Mouse (Mus musculus): Measurements from ENCODE around the gene Slc2a3. TPM values are rescaled to one million over a fixed set of nuclear protein-coding genes. Genes with fewer than 3 reads are reported as not detected.
A peak's percentile ranks its signal among the peaks of the same experiment; 100 is the strongest.
"Not testable (repeated sequence)": the region's sequence is repeated elsewhere in the genome, so short reads cannot be mapped to it uniquely, and the experiment has no call there.

Gene Slc2a3
- total RNA-seq, 2 experiments from 2014 or later, result 5.8 to 9.6 TPM

DNA sequence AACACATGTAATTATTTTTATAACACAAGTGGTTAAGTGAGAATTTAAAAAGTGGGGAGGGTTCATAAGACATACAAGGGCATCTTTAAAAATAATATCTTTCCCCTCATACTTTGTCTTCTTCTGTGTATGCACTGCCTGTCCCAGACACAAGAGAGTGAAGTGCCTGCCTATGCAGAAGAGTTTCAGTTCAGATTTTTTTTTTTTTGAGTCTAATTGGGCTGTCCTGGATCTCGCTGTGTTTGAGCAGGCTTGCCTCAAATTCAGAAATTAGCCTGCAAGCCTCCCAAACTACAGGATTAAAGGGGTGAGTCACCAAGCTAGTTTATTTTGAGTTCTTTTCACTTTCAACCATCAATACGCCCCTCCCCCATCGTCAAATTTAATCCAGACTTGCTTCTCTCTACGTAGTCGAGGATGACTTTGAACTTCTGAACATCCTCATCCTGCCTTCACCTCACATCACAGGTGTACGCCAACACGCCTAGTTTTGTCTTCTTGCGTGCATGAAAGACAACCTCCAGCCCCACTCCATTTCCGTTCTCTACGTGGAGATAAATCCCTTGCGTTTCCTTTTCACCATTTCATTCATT, 8.7 kb upstream of the Slc2a3 start:
- peak in 1 of 2 experiments; percentile 39 for DNase-seq

DNA sequence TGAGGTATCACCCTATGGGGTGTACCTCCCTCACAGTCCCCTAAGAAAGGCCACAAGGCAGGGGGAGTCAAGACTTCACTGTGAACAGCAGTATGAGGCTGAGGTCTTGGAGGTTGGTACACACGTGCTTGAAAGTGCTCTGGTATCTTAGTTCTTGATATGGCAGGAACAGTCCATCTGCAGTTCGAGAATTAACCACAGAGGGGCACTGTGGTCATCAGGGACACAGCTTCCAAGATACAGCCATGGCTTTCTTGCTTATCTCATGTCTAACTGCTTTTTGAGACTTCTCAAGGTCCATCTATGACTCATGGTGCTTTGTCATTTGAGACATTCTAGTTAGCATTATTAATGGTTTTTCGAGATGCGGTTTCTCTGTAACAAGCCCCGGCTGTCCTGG, 3.0 kb upstream of the Slc2a3 start:
- DNase-seq, result peak; percentile 84 to 88

DNA sequence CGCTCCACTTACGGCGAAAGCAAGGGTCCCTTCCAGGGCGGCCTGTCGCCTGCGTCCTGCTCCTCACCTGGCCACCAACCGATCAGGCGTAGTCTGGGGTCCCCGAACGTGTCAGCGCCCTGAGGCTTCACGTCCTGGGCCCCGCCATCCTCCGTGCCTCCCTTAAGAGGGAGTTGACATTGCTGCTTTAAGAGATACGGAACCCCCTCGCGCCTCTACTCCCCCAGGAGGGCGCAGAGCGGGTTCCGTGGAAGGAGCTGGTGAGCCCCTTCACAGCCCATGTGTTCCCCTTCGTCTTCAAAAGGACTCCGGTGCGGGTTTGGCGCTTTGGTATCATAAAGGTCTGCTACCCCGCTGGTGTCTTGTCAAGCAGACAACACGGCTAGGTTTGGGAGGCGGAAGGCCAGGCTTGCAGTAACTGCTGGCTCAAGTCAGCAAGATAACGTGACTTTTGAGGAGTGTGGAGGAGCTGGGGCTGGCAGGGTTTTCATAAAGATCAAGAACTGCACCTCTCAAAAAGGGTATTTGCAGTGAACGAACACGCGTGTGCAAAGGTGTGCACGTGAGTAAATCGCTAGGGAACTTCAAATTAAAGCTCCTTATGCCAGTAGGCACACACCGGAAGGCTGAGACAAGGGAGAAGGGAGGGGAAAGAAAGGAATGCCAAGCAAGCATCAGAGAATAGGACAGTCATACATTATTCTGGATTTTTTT, 518 bp upstream of the Slc2a3 start:
- DNase-seq, result peak; percentile 31 to 41

DNA sequence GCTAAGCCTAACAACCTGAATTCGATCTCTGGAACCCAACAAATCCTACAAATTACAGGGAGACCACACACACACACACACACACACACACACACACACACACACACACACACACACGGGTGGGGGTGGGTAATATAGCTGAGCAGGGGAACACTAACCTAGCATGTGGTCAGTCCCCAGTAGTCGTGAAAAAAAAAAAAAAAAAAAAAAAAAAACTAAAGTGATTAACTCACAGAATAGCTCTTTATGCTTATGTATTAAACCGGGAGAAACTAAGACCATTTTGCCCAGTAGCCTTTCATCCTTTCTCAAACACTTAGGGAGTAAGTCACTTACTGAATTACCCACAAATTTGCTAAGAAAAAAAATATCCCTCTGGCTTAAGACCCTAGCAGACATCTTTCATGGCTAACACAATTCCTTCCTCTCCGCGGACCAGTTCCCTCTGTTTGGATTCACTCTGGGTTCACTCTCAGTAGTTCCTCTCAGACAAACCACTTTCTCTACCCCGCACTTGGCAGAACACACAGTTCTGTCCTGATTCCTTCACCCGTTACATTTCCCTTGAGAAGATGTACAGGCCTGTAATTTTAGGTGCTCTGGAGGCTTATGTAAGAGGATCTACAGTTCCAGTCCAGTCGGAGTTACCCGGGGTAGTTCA, 670 bp downstream of the Slc2a3 start:
- DNase-seq, result no peak

DNA sequence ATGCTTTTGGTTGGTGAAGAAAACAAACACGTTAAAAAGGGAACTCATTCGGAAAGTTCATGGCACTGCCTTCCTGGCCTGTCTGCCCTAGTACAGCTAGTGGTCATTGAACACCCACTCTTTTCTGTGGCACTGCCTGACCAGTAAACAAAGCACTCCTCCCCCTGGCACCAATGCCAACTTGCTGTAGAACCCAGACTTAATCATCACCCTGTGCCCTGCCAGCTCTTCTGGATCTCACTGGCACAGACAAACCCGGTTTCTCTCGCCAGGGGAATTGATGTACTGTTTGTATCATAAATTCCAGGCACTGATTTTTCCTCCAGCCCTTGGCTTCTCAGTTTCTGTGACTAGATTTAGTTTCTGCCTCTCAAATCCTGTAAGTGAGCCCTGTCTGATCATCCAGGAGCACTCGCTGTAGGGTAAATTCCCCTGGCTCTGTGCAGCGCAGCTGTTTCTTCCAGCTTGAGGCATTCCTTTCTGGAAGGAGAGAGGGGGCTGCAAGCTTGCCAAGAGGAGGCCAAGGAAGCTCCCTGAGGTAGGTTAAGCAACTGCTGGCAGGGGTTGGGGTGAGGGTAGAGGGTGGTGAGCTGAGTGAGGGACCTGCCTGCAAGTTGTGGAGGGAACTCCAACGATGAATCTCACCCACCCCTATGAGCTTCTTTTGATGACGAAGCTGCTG, 6.0 kb downstream of the Slc2a3 start:
- peak; percentile 44 to 60 for DNase-seq

DNA sequence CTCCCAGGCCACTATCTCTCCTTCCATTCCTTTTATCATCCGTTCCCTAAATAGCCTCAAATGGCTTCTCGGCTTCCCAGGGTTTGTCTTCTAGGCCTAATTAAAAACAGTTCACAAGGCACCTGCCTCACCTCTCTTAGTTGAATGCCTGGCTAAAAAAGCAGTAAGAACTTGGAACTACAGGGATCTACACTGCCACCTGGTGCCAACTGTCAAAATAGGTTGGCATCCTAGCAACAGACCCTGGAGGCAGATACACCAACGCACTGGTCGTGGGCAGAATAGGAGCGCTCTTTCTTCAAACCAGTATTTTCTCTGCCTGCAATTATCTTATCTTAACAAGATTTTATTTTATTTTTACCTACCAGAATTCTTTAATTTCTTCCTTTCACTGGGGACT, 15.2 kb downstream of the Slc2a3 start:
- DNase-seq, result peak; percentile 51 to 67

DNA sequence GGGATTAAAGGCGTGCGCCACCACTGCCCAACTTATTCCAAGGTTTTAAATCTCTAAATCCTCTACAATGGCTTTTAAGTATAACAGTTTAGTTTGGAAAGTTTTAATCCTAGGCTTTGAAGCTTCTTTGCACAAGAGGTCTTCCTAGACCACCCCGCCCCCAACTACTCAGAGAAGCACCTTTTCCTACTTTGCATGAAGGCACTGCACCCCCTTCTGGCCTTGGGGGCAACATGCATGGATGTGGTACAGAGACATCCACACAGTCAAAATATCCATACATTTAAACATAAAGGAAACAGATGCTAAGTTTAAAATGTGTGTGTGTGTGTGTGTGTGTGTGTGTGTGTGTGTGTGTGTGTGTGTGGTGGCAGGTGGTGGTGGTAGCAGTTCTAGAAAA, 16.6 kb downstream of the Slc2a3 start:
- no peak for DNase-seq

DNA sequence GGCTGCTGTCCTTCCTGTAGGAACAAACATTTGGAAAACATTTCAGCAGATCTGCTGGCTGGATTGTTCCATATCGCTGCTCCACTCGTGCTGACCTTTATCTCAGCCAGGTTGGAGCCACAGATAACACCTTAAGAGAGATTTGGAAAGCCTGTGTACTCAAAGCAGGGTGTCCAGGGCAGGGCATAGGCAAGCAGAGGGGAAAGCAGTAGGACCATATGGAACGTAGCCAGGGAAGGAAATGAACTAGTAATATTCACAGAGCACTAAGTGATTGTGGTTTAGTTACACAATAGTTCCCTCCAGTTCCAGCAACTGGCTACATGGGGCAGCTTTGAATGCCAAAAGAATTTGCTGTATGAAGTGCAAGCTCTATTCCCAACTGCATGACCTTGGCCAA, 19.3 kb downstream of the Slc2a3 start:
- DNase-seq, result no peak

DNA sequence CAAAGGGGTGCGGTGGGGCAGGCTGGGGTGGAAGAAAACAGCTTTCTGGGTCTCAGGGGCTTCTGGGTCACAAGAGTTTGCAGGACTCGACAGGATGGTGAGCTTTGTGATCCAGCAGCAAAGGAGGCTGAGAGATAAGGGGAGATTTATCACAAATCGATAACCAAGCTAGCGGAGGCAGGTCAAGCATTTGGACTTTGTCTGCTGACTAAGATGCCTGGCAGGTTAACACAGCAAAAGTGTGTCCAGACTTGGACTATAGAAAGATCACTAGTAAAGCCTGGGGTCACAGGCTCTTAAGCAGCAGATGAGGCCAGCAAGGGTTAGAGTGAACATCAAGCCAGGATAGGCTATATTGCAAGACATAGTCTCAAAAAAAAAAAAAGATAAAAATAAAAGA, 20.3 kb downstream of the Slc2a3 start:
- no peak for DNase-seq

DNA sequence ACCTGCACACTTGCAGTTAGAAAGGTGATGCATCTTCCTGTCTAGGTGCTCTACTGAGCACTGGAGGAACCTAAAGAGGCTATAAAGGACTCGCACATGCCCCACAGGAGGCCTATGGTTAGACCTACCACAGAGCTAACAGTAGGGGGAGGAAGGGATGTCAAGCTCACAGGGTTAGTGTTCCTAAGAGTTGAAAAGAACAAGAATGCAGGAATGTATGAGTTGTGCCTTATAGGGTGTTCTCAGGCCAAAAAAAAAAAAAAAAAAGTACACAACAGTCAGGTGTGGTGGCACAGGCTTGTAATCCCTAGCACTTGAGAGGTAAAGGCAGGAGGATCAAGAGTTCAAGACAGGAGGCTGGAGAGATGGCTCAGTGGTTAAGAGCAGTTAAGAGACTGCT, 21.5 kb downstream of the Slc2a3 start:
- no peak for DNase-seq

DNA sequence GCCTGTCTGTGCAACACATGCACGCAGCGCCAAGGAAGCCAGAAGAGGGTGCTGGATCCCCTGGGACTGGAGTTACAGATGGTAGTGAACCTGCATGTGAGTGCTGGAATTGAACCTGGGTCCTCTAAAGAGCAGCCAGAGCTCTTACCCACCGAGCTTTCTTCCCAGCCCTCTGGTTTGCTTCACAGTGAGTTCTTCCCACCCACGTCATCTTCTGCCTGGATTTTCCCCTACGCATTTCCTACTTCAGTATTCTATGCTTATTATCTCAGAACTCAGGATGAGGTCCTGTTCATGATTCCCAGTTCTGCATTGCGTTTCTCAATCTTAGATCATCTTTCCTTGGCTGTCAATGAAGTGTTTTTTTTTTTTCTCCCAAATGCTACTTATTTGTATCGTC, 25.4 kb downstream of the Slc2a3 start:
- DNase-seq, result no peak

DNA sequence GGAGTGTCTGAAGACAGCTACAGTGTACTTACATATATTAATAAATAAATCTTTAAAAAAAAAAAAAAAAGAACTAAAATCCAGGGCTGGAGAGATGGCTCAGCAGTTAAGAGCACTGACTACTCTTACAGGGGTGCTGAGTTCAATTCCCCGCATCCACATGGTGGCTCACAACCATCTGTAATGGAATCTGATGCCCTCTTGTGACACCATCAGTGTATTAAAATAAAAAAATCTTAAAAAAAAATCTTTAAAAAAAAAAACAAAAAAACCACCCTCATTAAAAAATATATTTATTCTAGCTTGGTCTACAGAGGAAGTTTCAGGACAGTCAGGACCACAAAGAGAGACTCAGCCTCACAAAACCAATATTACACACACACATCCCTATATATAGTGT, 27.1 kb downstream of the Slc2a3 start:
- DNase-seq, result no peak

DNA sequence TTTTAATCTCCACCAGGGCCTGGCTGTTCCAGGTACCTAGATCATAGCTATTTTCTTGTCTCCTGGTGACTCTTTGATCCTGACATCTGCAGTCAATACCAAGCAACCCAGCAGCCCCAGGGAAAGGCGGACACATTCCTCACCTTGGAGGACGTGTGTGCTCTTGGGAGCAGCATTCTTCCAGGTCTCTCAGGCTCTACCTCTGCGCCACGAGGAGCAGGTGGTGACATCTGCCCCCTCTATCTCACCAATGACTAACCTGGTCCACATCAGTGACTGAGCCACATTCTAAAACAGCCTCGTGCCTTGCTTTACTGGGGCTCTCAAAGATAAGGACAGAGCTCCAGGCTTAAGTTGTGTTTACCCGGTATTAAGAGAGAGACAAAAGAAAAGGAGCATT, 28.7 kb downstream of the Slc2a3 start:
- DNase-seq, result no peak

DNA sequence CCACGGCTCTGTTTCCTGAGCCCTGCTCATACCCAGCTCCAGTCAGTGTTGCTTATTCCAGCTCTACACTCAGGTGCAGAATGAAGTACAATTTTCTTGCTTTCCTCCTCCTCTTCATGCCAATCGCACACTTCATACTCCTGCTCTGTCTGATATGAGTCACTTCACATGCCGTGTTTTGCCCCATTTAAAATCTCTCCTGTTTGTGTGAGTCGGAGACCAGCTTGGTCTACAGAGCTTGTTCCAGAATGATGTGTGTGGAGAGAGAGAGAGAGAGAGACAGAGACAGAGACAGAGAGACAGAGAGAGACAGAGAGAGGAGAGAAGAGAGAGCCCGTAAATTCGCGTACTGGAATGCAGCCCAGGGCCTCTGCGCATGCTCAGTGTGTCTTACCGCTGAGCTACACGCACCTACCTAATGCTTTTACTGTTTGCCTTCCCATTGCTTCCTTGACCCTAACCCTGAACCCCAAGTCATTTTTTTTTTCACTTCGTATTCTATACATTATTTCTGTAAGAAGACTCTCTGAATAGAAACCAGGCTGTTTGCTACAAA, 30.6 kb downstream of the Slc2a3 start:
- DNase-seq, result no peak

DNA sequence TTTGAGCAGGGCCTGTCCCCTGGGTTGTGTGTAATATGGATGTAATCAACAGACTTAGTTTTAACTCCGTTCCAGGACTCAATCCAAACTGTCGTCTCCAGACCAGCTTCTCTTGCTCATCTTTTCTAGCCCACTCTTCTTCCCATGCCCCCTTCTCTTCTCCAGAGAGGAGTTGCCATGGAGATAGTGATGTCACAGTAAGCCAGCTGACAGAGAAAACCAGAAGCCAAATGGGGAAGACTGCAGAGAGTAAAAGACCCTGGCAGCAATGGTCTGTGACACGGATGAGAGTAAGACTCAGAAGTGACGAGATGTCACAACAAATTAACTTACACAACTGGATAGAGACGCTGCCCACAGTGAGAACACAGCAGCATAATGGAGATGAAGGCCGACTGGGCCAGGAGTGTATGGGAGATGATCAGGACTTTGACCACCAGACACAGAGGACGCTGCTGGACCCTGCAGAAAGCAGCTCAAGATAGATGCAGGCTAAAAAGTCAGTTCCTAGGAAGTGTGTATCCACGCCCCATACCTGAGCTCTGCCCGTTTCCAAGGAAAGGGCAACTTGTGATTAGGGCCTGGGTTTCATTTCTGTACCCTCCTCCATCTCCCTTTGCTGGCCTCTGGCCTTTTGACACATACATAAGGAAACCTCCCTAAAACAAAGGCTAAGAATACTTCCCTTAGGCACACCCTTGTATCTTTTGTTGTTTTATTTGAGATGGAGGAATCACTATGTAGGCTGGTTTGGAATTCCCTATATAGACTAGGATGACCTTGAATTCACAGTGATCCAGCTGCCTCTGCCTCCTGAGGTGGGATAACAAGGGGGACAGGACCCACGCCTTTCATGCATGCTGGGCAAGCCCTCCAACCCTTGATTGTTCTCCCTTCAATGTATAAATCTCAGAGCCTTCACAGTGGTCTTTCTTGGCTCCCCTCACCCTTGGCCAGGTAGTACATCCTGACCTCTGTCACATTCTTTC, 31.4 kb downstream of the Slc2a3 start:
- no peak for DNase-seq

DNA sequence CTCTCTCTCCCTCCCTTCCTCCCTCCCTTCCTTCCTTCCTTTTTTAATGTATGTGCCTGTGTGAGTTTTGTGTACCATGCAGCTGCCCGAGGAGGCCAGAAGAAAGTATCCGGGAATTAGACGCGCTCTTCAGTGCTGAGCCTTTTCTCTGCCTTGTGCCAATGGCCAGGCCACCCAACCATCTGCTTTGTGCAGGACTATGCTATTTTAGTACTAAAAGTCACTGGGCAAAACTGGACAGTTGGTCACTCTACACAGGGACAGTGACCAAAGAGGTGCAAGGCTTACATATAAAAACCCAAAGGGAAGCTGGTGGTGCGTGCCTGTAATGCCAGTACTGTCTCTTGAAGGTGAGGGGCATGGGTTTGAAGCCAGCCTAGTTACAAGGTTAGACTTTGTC, 33.2 kb downstream of the Slc2a3 start:
- DNase-seq, result no peak

DNA sequence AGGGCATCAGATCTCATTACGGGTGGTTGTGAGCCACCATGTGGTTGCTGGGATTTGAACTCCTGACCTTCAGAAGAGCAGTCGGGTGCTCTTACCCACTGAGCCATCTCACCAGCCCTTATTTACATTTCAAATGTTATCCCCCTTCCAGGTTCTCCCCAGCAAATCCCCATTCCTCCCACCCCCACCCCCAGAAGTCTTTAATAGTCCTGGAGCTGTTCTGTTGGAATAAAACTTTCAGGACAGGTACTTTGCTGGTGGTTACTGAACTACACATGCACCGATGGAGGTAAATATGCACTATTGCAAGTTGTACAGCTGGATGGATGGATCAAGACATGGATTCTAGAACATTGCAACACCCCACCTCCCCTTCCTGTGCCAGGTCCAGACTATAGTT, 34.4 kb downstream of the Slc2a3 start:
- not testable (repeated sequence) for DNase-seq

DNA sequence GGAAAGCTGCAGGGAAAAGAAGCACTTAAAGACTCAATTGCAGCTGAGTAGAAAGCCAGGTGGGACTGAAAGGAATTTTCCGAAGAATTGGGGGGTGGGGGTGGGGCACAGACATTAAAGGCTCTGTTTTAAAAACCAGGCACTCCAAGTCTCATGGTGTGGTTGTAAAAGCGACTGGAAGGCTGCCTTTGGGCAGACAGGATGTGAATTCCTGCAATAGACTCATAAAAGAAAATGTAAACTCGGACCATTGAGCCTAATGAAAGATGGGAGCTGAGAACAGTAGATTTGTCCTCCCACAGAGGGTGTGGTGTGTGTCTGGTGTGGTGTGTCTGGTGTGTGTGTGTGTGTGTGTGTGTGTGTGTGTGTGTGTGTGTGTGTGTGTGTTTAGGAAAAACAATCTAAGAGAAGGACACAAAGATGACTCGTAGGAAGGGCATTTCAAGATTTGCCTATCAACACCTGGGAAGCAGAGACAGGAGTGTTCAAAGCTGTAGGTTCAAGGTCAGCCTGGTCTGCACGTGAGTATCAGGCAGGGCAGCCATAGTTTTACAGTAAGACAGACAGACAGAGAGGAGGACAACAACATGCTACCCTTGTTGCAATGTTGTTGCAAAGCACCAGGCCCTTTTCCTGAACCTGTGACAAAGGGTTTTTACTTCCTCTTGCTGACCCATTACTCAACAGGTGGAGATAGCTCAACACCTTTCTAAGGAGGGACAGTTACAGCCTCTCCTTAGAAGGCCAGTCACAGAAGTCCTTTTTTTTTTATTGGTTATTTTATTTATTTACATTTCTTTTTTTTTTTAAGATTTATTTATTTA, 35.1 kb downstream of the Slc2a3 start:
- DNase-seq, result no peak

DNA sequence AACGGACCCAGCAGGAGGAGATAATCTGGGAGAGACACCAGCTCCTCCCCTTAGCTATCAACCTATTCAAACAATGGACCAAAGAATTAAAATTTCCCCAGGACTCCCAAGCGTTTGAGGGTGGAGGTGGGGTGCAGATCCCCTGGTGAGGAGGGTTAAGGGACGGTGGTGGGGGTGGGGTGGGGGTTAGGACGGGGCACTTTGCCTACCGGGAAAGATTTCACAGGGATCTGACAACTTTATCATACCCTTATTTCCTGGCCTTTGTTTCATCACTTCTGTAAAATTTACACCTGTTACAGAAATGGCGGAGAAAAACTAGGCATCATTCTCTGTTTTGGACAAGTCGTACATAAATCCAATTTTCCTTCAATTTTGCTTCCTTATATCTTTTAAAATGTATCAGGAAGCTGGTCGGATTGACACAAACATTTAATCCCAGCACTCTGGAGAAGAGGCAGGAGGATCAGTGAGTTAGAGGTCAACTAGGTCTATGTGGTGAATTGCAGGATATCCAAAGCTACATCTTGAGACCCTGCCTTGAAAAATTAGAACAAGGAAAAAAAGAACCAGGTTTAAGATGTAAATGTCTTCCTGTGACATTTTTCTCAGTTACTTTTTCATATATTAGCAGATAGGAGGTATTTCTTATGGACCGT, 36.0 kb downstream of the Slc2a3 start:
- DNase-seq, result no peak
